9 mouse cellular contexts compared by ENCODE assay signal in the genomic region with DNA sequence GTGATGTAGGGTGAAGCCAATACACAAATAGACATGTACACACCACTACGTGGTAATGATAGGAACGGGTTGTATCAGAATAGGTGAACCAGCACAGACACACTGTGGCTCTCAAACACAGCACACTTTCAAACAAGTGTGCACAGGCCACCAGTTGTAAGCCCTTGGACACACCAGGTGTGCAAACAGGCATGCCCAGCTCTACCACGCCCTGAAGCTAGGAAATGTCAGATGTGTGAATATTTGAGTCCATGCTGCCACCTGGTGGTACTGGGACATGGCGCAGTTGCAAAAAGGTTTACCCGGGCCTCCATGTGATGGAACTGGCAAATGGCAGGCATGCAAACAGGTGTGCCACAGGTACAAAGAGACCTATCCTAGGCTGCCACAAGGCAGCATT. TPM values are rescaled to one million over a fixed set of nuclear protein-coding genes. Genes with fewer than 3 reads are reported as not detected.
DNase-seq lines count a peak whose midpoint lies in the region; ATAC-seq and TF ChIP-seq lines count a peak whose summit lies in the region.
"Had no signal": no experiment of that assay in that cellular context is flagged by ENCODE, and none has a peak within 500 bp of the region (broad histone marks: within the 10 kb centered on the region; RNA-seq: fewer than 3 reads in every experiment).

No protein-coding gene starts in this region.

- intact Hi-C loops in heart, postnatal 25 days (cut with DNase I) = no loop called here
- intact Hi-C loops in left cerebral cortex, adult 2 months (cut with DNase I) = loop anchor here (10.0 kb wide), 1 partner anchor 637 kb away; no protein-coding TSS in a partner anchor

- TF ChIP-seq POLR2A in small intestine, adult 2 months (IDR thresholded peaks at IDR 0.05; ENCODE audit: low read depth, low read length) = no peak

- peak; percentile 11 to 53 for DNase-seq in heart, adult 18-20 months
- no peak for DNase-seq in heart, postnatal 25 days (ENCODE audit: low spot score)
- DNase-seq in adrenal gland, postnatal 14 days = peak; percentile 55
- DNase-seq in induced T-regulatory cell, adult 2 months (ENCODE audit: low read depth) = peak; percentile 69
- peak; percentile 29 to 49 for DNase-seq in left cerebral cortex, adult 2 months (ENCODE audit: extremely low spot score in 1 of 2, low spot score in 2 of 2)

- no peaks in the 10 kb centered on the region for H3K4me1 ChIP-seq in embryonic facial prominence, embryonic 15.5 days
- no peaks in the 10 kb centered on the region for H3K4me1 ChIP-seq in small intestine, adult 2 months (ENCODE audit: control insufficient read depth, insufficient read depth, insufficient read length, low read length)

- H3K27ac ChIP-seq in embryonic facial prominence, embryonic 15.5 days (replicated peaks) = no peak overlapping the region
- no peak overlapping the region for H3K27ac ChIP-seq in left cerebral cortex, adult 2 months
- H3K27ac ChIP-seq in small intestine, adult 2 months (ENCODE audit: insufficient read depth, low read depth, low read length) = no peak overlapping the region
- H3K27ac ChIP-seq: macrophage had no signal

- peak; percentile 68 for TF ChIP-seq CTCF in left cerebral cortex, adult 2 months (IDR thresholded peaks at IDR 0.05)
- peak; percentile 63; the same call in 1 of the 2 replicates for TF ChIP-seq CTCF in small intestine, adult 2 months (IDR thresholded peaks at IDR 0.05; ENCODE audit: extremely low read depth, insufficient read length, insufficient replicate concordance, low read depth, low read length)

- no peak overlapping the region for H3K4me2 ChIP-seq in embryonic facial prominence, embryonic 15.5 days (replicated peaks)

- H3K9ac ChIP-seq in embryonic facial prominence, embryonic 15.5 days = no peak overlapping the region

- no peaks in the 10 kb centered on the region for H3K9me3 ChIP-seq in embryonic facial prominence, embryonic 15.5 days (replicated peaks)

- ATAC-seq in embryonic facial prominence, embryonic 15.5 days (ENCODE audit: insufficient number of reproducible peaks, low FRiP score, low TSS enrichment, low read depth) = 0 out of 2 replicates have a peak, but pooled peaks have one; percentile 25
- ATAC-seq in megakaryocyte progenitor cell, adult 5-6 weeks (replicated peaks; ENCODE audit: poor library complexity) = peak; percentile 81

- 57% methylated on average over 5 of the region's 5 CpGs for WGBS in embryonic facial prominence, embryonic 15.5 days
- whole genome bisulfite sequencing in small intestine, adult 2 months = 56% methylated on average over 5 of the region's 5 CpGs

- no peaks in the 10 kb centered on the region for H3K27me3 ChIP-seq in embryonic facial prominence, embryonic 15.5 days
- no peaks in the 10 kb centered on the region for H3K27me3 ChIP-seq in small intestine, adult 2 months (ENCODE audit: control insufficient read depth, insufficient read depth, low read length)

- H3K4me3 ChIP-seq in embryonic facial prominence, embryonic 15.5 days (replicated peaks) = no peak overlapping the region
- H3K4me3 ChIP-seq in left cerebral cortex, adult 2 months = no peak overlapping the region
- H3K4me3 ChIP-seq in small intestine, adult 2 months (ENCODE audit: low read depth, low read length) = no peak overlapping the region

- H3K36me3 ChIP-seq in embryonic facial prominence, embryonic 15.5 days = no peaks in the 10 kb centered on the region
- no peaks in the 10 kb centered on the region for H3K36me3 ChIP-seq in small intestine, adult 2 months (ENCODE audit: control insufficient read depth, insufficient read depth, low read length)

RNA-seq across cellular contexts. Expression of a gene that starts 10.9 kb away (rescaled TPM):
- total RNA-seq in heart, adult 18-20 months (2021) = 10 to 100 TPM; 10.3 to 11.2 TPM
- 10 to 100 TPM; 12.3 to 12.8 TPM for total RNA-seq in heart, postnatal 25 days (2021)
- total RNA-seq in adrenal gland, postnatal 14 days (2021) = 18.4 and 22.5 TPM in 2 replicates
- polyA plus RNA-seq in embryonic facial prominence, embryonic 15.5 days (2015; fragmentation: Nextera tagmentation; extraction: Ambion mirVana) = 15.5 and 16.6 TPM in 2 replicates
- total RNA-seq in left cerebral cortex, adult 2 months (2021) = 10 to 100 TPM; 22.5 to 24.7 TPM
- 16.1 and 19.6 TPM in 2 replicates for total RNA-seq in megakaryocyte progenitor cell, adult 5-6 weeks (2015)
- 21.9 and 22.1 TPM in 2 replicates for total RNA-seq in megakaryocyte progenitor cell, adult 5-6 weeks (2017)
- polyA plus RNA-seq in small intestine, adult 2 months (2012; rRNA removed) = 0.29 and 0.60 TPM in 2 replicates
